Mouse (Mus musculus) CD8-positive naive resting alpha-beta T cell, adult 2 months (primary cell): ENCODE measurements around the gene Ccnd3.

Experiments used
- DNase-seq, 2 experiments: peaks; one replicate each; pipeline ENCODE4 v3.0.0; 2022; ENCODE audit warnings: low read depth in 2 of 2, low spot score in 2 of 2

Ccnd3 gene

GRCm38 (mm10) chr17:47504941-47505346, at the start of gene Ccnd3:
TSS of gene Ccnd3 (plus strand) at chr17:47505051.
- DNase-seq, result peak; percentile 56 to 65

GRCm38 (mm10) chr17:47458310-47458709, 46.5 kb upstream of the Ccnd3 start:
- DNase-seq, result no peak

DNA sequence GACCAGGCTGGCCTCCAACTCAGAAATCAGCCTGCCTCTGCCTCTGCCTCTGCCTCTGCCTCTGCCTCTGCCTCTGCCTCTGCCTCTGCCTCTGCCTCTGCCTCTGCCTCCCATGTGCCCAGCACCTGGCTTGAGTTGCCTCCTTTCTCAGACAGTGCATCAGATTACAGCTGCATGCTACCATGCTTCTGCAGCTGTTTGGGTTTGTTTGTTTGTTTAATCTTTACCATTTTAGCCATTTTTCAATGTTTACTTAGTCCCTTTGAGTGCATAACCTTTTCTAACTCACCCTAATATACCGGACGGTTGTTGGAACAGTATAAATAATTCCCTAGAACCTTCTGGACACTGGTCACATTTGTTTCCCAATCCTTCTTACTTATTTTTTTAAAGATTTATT, 45.9 kb upstream of the Ccnd3 start:
- no peak for DNase-seq

GRCm38 (mm10) chr17:47459341-47459919, 45.4 kb upstream of the Ccnd3 start:
- no peak for DNase-seq

DNA sequence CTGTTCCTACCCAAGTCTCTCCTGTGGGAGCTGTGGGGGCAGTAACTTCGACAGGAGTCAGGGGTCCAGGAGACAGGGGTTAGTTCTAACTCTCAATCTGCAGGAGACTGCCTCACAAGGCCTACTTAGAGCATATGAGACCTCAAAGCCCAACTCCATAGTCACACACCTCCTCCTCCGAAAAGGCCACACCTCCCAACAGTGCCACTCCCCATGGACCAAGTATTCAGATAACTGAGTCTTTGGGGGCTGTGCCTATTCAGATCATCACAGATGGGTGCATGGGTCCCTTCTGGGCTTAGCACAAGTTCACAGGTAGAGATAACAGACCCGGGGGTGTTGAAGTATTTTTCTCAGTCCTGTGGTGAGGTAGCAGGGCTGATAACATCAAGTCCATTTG, 43.2 kb upstream of the Ccnd3 start:
- DNase-seq, result no peak

GRCm38 (mm10) chr17:47462209-47462608, 42.6 kb upstream of the Ccnd3 start:
- no peak for DNase-seq

DNA sequence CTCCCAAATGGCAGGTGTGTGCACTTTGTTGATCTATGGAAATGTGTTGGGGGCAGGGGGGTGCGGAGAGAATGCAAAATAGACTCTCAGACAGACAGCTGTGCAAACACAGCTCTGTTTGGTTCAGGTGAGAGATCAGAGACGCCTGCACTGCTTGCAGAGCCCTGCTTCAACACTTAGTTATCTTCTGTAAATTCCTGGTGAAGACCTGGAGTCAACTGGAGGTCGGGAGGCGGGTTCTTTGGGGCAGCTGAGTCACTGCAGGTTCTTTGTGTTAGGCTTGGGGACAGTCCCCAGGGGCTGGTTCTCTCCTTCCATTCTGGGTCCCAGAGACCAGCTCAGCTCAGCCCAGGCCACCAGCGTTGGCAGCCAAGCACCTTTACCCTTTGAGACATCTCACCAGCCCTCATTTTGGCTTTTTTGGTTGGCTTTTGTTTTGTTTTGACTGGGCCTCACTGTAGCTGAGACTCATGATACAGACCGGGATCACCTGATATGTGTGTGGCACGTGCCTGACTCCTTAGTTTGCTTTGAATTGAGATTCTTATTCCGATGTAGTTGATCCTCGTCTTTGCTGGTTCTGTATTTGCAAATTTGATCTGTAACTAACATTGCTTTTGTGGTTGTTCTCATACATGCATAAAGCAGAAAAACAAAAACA, 42.0 kb upstream of the Ccnd3 start:
- no peak for DNase-seq

- no peak for DNase-seq
Measured at GRCm38 (mm10) chr17:47464248-47464965, 40.4 kb upstream of the Ccnd3 start.

GRCm38 (mm10) chr17:47465016-47465415, 39.8 kb upstream of the Ccnd3 start:
- no peak for DNase-seq

DNA sequence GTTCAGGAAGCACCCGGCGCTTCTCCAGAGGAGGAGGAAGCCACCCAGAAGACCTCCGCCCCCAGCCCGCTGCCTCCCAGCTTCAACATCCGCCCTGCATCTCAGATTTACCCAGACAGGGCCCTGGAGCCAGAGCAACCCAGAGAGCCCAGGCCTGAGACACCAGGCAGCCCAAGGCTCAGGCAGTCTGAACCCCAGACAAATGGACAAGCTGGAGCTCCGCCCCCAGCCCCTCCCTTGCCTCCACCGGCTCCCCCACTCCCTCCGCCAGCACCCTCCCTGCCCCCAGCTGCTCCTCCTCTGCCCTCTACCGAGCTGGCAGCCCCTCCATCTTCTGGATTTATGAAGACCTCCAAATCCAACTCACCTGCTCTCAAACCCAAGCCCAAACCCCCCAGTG, 38.6 kb upstream of the Ccnd3 start:
- DNase-seq, result no peak

DNA sequence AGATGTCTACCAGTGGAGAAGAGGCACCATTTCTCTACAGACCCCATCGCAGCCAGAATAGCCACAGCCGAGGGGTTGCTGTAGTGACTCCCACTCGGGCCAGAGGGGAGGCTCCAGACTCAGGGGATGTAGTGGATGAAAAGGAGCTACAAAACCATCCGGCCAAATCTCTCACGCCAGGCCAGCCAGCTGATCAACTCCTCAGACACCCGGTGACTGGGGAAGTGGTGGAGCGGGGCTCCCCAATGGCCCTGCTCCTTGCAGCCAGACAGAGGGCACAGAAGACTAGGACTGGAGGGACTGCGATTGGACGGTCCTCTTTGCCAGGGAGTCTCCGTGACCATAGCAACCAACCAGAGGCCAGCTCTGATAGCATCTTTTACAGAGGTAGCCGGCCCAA, 37.2 kb upstream of the Ccnd3 start:
- DNase-seq, result no peak

DNA sequence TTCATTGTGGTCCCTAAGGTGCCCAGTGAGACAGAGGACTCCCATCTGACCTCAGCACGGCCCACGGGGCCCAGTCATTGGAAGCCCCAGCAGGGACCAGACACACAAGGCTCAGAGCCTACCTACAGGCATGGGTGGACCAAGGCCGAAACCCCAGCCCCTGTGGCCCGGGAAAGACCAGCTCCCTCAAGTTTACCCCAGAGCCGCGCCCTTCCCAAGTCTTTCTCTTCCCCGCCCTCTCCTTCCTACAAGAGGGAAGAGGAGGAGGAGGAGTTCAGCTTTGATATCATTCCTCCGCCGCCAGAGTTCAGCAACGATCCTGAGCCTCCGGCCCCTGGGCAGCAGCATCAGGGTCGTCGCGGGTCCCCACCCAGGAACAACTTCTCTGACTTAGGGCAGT, 36.8 kb upstream of the Ccnd3 start:
- no peak for DNase-seq

DNA sequence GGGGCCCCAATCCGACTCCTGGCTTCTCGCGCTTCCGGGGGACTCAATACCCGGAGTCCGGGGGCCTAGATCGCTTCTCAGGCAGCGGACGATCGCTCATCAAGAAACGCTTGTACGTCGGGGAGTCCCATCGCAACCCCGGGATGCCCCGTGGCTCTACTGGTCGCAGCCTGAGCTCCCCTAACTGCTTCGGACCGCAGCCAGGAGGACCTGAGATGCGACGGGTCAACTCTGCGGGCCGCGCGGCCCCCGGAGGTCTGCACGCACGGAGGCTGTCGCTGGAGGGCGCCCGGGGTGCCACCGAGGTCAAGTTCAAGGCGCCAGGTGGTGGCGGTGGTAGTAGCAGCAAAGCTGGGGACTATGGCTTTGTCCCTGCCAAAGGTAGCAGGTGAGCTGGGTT, 36.4 kb upstream of the Ccnd3 start:
- DNase-seq, result no peak

GRCm38 (mm10) chr17:47469642-47470041, 35.2 kb upstream of the Ccnd3 start:
- no peak for DNase-seq

DNA sequence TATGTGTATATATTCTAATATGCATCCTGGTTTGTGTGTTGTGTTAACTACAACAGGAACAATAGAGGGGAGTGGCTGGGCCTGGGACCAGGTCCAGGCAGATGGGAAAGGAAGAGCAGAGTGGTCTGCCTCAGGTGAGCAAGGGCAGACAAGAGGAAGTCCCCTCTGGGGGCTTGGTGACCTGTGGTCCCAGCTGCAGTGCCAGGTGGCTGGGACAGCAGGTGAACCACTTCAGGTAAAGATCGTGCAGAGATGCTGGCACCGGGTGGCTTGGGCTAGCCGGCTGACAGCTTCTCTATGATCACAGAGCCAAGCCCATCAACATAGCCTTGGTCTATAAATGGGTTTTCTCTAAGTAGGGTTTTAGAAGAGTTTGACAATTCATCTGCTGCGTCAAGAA, 34.7 kb upstream of the Ccnd3 start:
- no peak for DNase-seq

DNA sequence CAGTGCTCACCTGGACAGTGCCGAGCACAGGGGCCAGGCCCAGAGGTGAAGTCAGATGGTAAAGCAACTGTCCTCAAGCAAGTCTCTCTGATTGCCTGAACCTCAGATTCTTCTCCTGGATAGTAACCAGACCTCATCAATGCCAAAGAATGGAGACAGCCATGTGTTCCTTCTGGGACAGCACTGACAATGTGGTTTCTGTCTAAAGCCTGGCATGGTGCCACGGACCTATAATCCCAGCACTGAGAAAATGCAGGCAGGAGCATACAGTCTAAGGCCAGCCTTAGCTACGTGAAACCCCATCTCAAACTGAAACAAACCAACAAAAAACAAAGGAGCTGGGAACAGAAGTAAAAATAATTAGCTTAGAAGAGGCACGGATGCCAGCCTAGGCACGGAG, 34.2 kb upstream of the Ccnd3 start:
- no peak for DNase-seq

DNA sequence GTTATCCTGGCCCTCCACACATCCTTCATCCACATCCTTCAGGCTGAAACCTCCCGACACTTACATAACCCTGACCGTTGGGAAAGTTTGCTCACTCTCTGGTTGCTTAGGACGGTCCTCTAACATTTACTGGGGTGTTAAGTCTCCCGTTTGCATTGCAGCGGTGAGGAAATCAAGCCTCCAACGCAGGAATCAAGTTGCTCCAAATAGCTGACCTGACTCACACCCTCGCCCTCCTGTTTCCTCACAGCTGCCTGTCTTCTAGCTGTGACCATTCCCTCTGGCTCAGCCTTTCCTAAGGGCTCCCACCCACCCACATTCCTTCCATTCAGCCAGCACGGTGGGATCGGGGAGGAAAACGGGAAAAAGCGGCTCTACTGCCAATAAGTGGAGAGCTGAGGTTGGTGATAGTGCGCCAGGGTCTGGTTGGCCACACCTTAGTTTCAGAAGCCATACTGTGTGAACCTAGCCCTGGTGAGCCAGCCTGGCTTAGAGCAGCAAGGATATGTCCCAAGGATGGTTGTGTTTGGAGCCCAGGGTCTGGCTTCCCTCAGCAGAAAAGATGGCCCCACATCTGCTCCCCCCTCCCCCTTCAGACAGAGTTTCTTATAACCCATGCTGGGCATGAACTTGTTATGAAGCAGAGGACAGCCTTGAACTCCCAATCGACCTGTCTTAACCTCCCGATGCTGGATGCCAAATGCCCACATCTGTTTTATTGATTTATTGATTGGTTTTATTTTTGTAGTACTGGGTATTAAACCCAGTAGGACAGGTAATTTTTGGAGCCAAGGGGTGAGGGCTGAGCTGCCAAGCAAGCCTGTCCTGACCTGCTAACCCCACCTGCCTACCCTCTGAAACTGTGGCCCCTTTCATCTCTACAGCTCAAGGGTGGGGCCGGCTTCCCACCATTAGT, 32.2 kb upstream of the Ccnd3 start:
- no peak for DNase-seq

GRCm38 (mm10) chr17:47473434-47473974, 31.3 kb upstream of the Ccnd3 start:
- DNase-seq, result peak; percentile 62 to 68

DNA sequence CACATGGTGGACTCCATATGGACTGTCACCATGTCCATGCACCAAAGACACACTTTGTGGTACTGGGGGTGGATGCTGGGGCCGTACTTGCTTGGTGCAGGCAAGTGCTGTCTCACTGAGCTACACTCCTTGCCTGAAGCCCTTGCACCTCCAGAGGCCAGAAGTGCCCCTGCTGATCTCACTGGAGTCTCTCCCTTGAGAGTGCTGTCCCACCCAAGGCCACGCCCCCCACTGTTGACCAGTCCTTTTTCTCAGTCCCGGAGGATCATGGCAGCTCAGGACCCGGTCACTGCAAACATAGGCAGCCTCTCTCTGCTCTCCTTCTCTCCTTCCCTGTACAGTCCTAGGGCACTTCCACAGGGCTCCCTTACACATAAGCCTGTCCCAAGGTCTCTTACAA, 30.6 kb upstream of the Ccnd3 start:
- DNase-seq, result no peak

- no peak for DNase-seq
Measured at GRCm38 (mm10) chr17:47475181-47475580, 29.7 kb upstream of the Ccnd3 start.

DNA sequence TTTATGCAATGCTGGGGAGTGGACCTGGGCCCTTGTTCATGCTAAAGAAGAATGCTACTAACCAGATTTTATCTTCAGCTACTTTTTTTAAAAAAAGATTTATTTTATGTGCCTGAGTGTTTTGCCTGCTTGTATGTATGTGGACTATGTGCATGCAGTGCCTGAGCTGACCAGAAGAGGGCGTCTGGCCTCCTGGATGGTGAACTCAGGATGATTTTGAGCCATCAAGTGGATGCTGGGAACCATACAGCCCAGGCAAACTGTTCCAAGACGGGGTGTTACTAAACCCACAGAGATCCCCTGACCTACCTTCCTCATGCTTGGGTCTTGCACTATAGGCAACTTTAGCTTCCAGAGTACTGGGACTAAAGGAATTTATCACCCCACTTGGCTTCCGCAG, 29.1 kb upstream of the Ccnd3 start:
- DNase-seq, result no peak
